Mouse (Mus musculus) spleen, postnatal 0 days (tissue): ENCODE results near the gene Bsn. TPM values are rescaled to one million over a fixed set of nuclear protein-coding genes. Genes with fewer than 3 reads are reported as not detected.

Experiments used
- polyA plus RNA-seq: library from polyadenylated mRNA; unstranded; fragments of >200 nt; fragmentation: Nextera tagmentation; extraction: Ambion mirVana; gene quantifications from 2 replicates; pipeline ENCODE4 v1.2.1, GENCODE M21; 2015

Gene Bsn
- 2.9 TPM in 2 replicates for polyA plus RNA-seq

GRCm38 (mm10) chr9:108189787-108190679, at the start of gene Bsn:
TSS of gene Bsn (minus strand) at chr9:108190384.

GRCm38 (mm10) chr9:108094184-108094941, 95.8 kb downstream of the Bsn start, which contains the start of gene Apeh:
TSS of gene Apeh (minus strand) at chr9:108094606.

GRCm38 (mm10) chr9:108082988-108083431, 107.2 kb downstream of the Bsn start, which contains the start of gene Rnf123:
TSS of gene Rnf123 (minus strand) at chr9:108083346.

GRCm38 (mm10) chr9:108080168-108080567, 110.0 kb downstream of the Bsn start, which contains the start of gene Mst1:
TSS of gene Mst1 (plus strand) at chr9:108080436.

GRCm38 (mm10) chr9:108052885-108053664, 137.1 kb downstream of the Bsn start, which contains the start of gene Amigo3:
TSS of gene Amigo3 (plus strand) at chr9:108053159.

GRCm38 (mm10) chr9:108049016-108049455, 141.1 kb downstream of the Bsn start, which contains the start of gene Gmppb:
TSS of gene Gmppb (plus strand) at chr9:108049242.

Other genes with a start within 250 kb of the Bsn start
- 18.6 and 19.2 TPM in 2 replicates for gene Traip, start 240.2 kb downstream of the Bsn start, polyA plus RNA-seq
- 74.5 and 86.4 TPM in 2 replicates for gene Uba7, start 214.9 kb downstream of the Bsn start, polyA plus RNA-seq
- gene Gm20661, start 207.3 kb downstream of the Bsn start, polyA plus RNA-seq, result 0.77 and 1.3 TPM in 2 replicates
- gene Inka1, start 204.5 kb downstream of the Bsn start, polyA plus RNA-seq, result 75.4 and 77.7 TPM in 2 replicates
- gene Cdhr4, start 197.9 kb downstream of the Bsn start, polyA plus RNA-seq, result 2.2 and 3.8 TPM in 2 replicates
- 0.17 TPM in 1 of 2 replicates, not detected in the other for gene Gm20662, start 194.0 kb downstream of the Bsn start, polyA plus RNA-seq
- gene Ip6k1, start 187.9 kb downstream of the Bsn start, polyA plus RNA-seq, result 43.7 and 46.3 TPM in 2 replicates
- 14.6 and 15.7 TPM in 2 replicates for gene Gmppb, start 141.1 kb downstream of the Bsn start, polyA plus RNA-seq
- gene Amigo3, start 137.2 kb downstream of the Bsn start, polyA plus RNA-seq, result 1.9 and 2.3 TPM in 2 replicates
- gene Mst1, start 109.9 kb downstream of the Bsn start, polyA plus RNA-seq, result 3.4 and 4.5 TPM in 2 replicates
- 90.1 and 92.6 TPM in 2 replicates for gene Rnf123, start 107.0 kb downstream of the Bsn start, polyA plus RNA-seq
- gene Apeh, start 95.8 kb downstream of the Bsn start, polyA plus RNA-seq, result 130 and 136 TPM in 2 replicates
- gene Dag1, start 73.6 kb upstream of the Bsn start, polyA plus RNA-seq, result 16.9 and 19.2 TPM in 2 replicates
- gene Nicn1, start 100.0 kb upstream of the Bsn start, polyA plus RNA-seq, result 5.2 and 6.5 TPM in 2 replicates
- 1.3 and 1.7 TPM in 2 replicates for gene Amt, start 106.5 kb upstream of the Bsn start, polyA plus RNA-seq
- gene Rhoa, start 115.7 kb upstream of the Bsn start, polyA plus RNA-seq, result 256 and 274 TPM in 2 replicates
- gene Tcta, start 115.8 kb upstream of the Bsn start, polyA plus RNA-seq, result 16.6 and 19.3 TPM in 2 replicates
- gene Gpx1, start 148.5 kb upstream of the Bsn start, polyA plus RNA-seq, result 5,787 and 6,504 TPM in 2 replicates
- gene Usp4, start 157.5 kb upstream of the Bsn start, polyA plus RNA-seq, result 61.2 and 62.7 TPM in 2 replicates
- 0.54 and 0.85 TPM in 2 replicates for gene 1700102P08Rik, start 202.4 kb upstream of the Bsn start, polyA plus RNA-seq
- 0.32 and 0.34 TPM in 2 replicates for gene Ccdc36, start 238.1 kb upstream of the Bsn start, polyA plus RNA-seq
- gene BC048562, start 246.1 kb upstream of the Bsn start, polyA plus RNA-seq, result not detected in 2 replicates